30 mouse cellular contexts compared by ENCODE assay signal in genomic region chr7:126058918-126059317, GRCm38 (mm10). TPM values are rescaled to one million over a fixed set of nuclear protein-coding genes. Genes with fewer than 3 reads are reported as not detected.
A peak's percentile ranks its signal among the peaks of the same experiment; 100 is the strongest.
DNase-seq lines count a peak whose midpoint lies in the region; ATAC-seq and TF ChIP-seq lines count a peak whose summit lies in the region.
"Had no signal": no experiment of that assay in that cellular context is flagged by ENCODE, and none has a peak within 500 bp of the region (broad histone marks: within the 10 kb centered on the region; RNA-seq: fewer than 3 reads in every experiment).

No protein-coding gene starts in this region.

- no peak overlapping the region for H3K27ac ChIP-seq in heart, embryonic 16.5 days (ENCODE audit: low read length)
- no peak overlapping the region for H3K27ac ChIP-seq in limb, embryonic 14.5 days (replicated peaks; ENCODE audit: low read depth, low read length)
- H3K27ac ChIP-seq in limb, embryonic 10.5 days = no peak overlapping the region
- H3K27ac ChIP-seq in neural tube, embryonic 13.5 days (replicated peaks) = peak overlapping the region; percentile 25
- no peak overlapping the region for H3K27ac ChIP-seq in neural tube, embryonic 15.5 days (replicated peaks)
- H3K27ac ChIP-seq: embryonic facial prominence, embryonic 12.5 days; forebrain, embryonic 13.5 days; heart, embryonic 15.5 days; left cerebral cortex, adult 2 months; neural tube, embryonic 12.5 days had no signal

- H3K4me1 ChIP-seq in heart, embryonic 16.5 days (ENCODE audit: control insufficient read depth, insufficient read depth, low read length) = peaks cover 12% of the 10 kb centered on the region
- H3K4me1 ChIP-seq in limb, embryonic 14.5 days (ENCODE audit: control insufficient read depth, insufficient read depth, low read length) = no peaks in the 10 kb centered on the region
- H3K4me1 ChIP-seq in limb, embryonic 10.5 days = peaks cover 3% of the 10 kb centered on the region; the same call in 1 of the 2 replicates
- peaks cover 69% of the 10 kb centered on the region for H3K4me1 ChIP-seq in neural tube, embryonic 13.5 days (replicated peaks)
- peaks cover 50% of the 10 kb centered on the region for H3K4me1 ChIP-seq in neural tube, embryonic 15.5 days
- H3K4me1 ChIP-seq: megakaryocyte, embryonic 14.5 days had no signal

- WGBS in heart, embryonic 16.5 days = 51% methylated on average over 7 of the region's 7 CpGs
- 40% methylated on average over 7 of the region's 7 CpGs for WGBS in limb, embryonic 14.5 days
- 80% methylated on average over 7 of the region's 7 CpGs for WGBS in limb, embryonic 10.5 days
- WGBS in neural tube, embryonic 13.5 days = 11% methylated on average over 7 of the region's 7 CpGs
- 18% methylated on average over 7 of the region's 7 CpGs for WGBS in neural tube, embryonic 15.5 days

- no peaks in the 10 kb centered on the region for H3K36me3 ChIP-seq in heart, embryonic 16.5 days (ENCODE audit: control insufficient read depth, insufficient read depth)
- no peaks in the 10 kb centered on the region for H3K36me3 ChIP-seq in limb, embryonic 14.5 days (ENCODE audit: control insufficient read depth, insufficient read depth, low read length)
- no peaks in the 10 kb centered on the region for H3K36me3 ChIP-seq in limb, embryonic 10.5 days
- H3K36me3 ChIP-seq in neural tube, embryonic 13.5 days = no peaks in the 10 kb centered on the region
- H3K36me3 ChIP-seq in neural tube, embryonic 15.5 days = no peaks in the 10 kb centered on the region
- H3K36me3 ChIP-seq: embryonic facial prominence, embryonic 12.5 days; heart, embryonic 15.5 days; neural tube, embryonic 12.5 days had no signal

- no peaks in the 10 kb centered on the region for H3K9me3 ChIP-seq in heart, embryonic 16.5 days (replicated peaks; ENCODE audit: control insufficient read depth, low read length)
- H3K9me3 ChIP-seq in limb, embryonic 14.5 days (ENCODE audit: control insufficient read depth, low read length) = no peaks in the 10 kb centered on the region
- H3K9me3 ChIP-seq in limb, embryonic 10.5 days (replicated peaks) = no peaks in the 10 kb centered on the region
- no peaks in the 10 kb centered on the region for H3K9me3 ChIP-seq in neural tube, embryonic 13.5 days
- H3K9me3 ChIP-seq in neural tube, embryonic 15.5 days (replicated peaks) = no peaks in the 10 kb centered on the region
- H3K9me3 ChIP-seq: embryonic facial prominence, embryonic 12.5 days; forebrain, embryonic 13.5 days; heart, embryonic 15.5 days; megakaryocyte, embryonic 14.5 days; neural tube, embryonic 12.5 days had no signal

- H3K4me2 ChIP-seq in heart, embryonic 16.5 days (ENCODE audit: low read depth, low read length) = no peak overlapping the region
- no peak overlapping the region for H3K4me2 ChIP-seq in limb, embryonic 14.5 days (replicated peaks; ENCODE audit: low read depth, low read length, severe bottlenecking)
- H3K4me2 ChIP-seq in neural tube, embryonic 13.5 days = peak overlapping the region; percentile 13; the same call in 1 of the 2 replicates
- H3K4me2 ChIP-seq in neural tube, embryonic 15.5 days = no peak overlapping the region
- H3K4me2 ChIP-seq: embryonic facial prominence, embryonic 12.5 days; forebrain, embryonic 13.5 days; heart, embryonic 15.5 days; liver, embryonic 11.5 days; neural tube, embryonic 12.5 days had no signal

- H3K27me3 ChIP-seq in heart, embryonic 16.5 days (ENCODE audit: control insufficient read depth, insufficient read depth, low read length) = no peaks in the 10 kb centered on the region
- H3K27me3 ChIP-seq in limb, embryonic 14.5 days (ENCODE audit: control insufficient read depth, insufficient read depth, low read length) = no peaks in the 10 kb centered on the region
- no peaks in the 10 kb centered on the region for H3K27me3 ChIP-seq in limb, embryonic 10.5 days (ENCODE audit: low read depth, poor library complexity, severe bottlenecking)
- no peaks in the 10 kb centered on the region for H3K27me3 ChIP-seq in neural tube, embryonic 13.5 days
- H3K27me3 ChIP-seq in neural tube, embryonic 15.5 days (replicated peaks) = no peaks in the 10 kb centered on the region
- H3K27me3 ChIP-seq: embryonic facial prominence, embryonic 12.5 days had no signal

- no peak for TF ChIP-seq POLR2A in limb, embryonic 14.5 days (IDR thresholded peaks at IDR 0.05; ENCODE audit: borderline replicate concordance, extremely low read depth, insufficient read depth, insufficient read length)

- DNase-seq in heart, postnatal 4 days = no peak
- peak; percentile 21 for DNase-seq in limb, embryonic 14.5 days (ENCODE audit: low spot score)
- no peak for DNase-seq in limb, embryonic 10.5 days (ENCODE audit: low spot score)
- no peak for DNase-seq in neural tube, embryonic 10.5 days (ENCODE audit: extremely low spot score, low spot score)
- no peak for DNase-seq in layer of hippocampus, postnatal 36 days
- DNase-seq: adrenal gland, adult 8-10 months; cerebellum, adult 2 months; cerebellum, postnatal 25 days; gastrocnemius, postnatal 10 days; layer of hippocampus, adult 9-11 months; liver, postnatal 0 days; right cerebral cortex, adult 18-20 months; right cerebral cortex, postnatal 4 days; thymus, postnatal 25 days had no signal

- H3K4me3 ChIP-seq in heart, embryonic 16.5 days (ENCODE audit: low read length) = no peak overlapping the region
- no peak overlapping the region for H3K4me3 ChIP-seq in limb, embryonic 14.5 days (replicated peaks; ENCODE audit: low read length)
- no peak overlapping the region for H3K4me3 ChIP-seq in limb, embryonic 10.5 days
- H3K4me3 ChIP-seq in neural tube, embryonic 13.5 days = no peak overlapping the region
- no peak overlapping the region for H3K4me3 ChIP-seq in neural tube, embryonic 15.5 days (replicated peaks)
- H3K4me3 ChIP-seq: embryonic facial prominence, embryonic 12.5 days; forebrain, embryonic 13.5 days; heart, embryonic 15.5 days; left cerebral cortex, adult 2 months; megakaryocyte, embryonic 14.5 days; neural tube, embryonic 12.5 days had no signal

- peak overlapping the region; percentile 38; the same call in 1 of the 2 replicates for H3K9ac ChIP-seq in heart, embryonic 16.5 days (ENCODE audit: low read length)
- no peak overlapping the region for H3K9ac ChIP-seq in limb, embryonic 14.5 days (ENCODE audit: low read depth, low read length, severe bottlenecking)
- 0 out of 2 replicates have a peak overlapping the region, but pooled peaks have one; percentile 6 for H3K9ac ChIP-seq in neural tube, embryonic 13.5 days
- no peak overlapping the region for H3K9ac ChIP-seq in neural tube, embryonic 15.5 days (replicated peaks)
- H3K9ac ChIP-seq: embryonic facial prominence, embryonic 12.5 days; forebrain, embryonic 13.5 days; heart, embryonic 15.5 days; liver, postnatal 0 days; neural tube, embryonic 12.5 days had no signal

- no peak for ATAC-seq in heart, embryonic 16.5 days (replicated peaks; ENCODE audit: extremely low read depth, insufficient read depth, low FRiP score)
- no peak for ATAC-seq in limb, embryonic 14.5 days (ENCODE audit: low FRiP score, low read depth)
- peak; percentile 50; the same call in 1 of the 2 replicates for ATAC-seq in neural tube, embryonic 13.5 days (ENCODE audit: low read depth)
- ATAC-seq in neural tube, embryonic 15.5 days (ENCODE audit: low FRiP score) = peak; percentile 64; the same call in 1 of the 2 replicates
- ATAC-seq: activated CD4-positive, CD25-positive, alpha-beta regulatory T cell, adult 4 months; forebrain, embryonic 13.5 days; inflammation-experienced regulatory T-cells, adult 6 months; liver, postnatal 0 days had no signal

RNA-seq across cellular contexts. Expression of gene Gsg1l, which starts 23.3 kb away (rescaled TPM):
- polyA plus RNA-seq in heart, embryonic 16.5 days (2015; fragmentation: Nextera tagmentation; extraction: Ambion mirVana) = 7.5 and 7.9 TPM in 2 replicates
- total RNA-seq in heart, postnatal 4 days (2021) = 10 to 100 TPM; 17.6 to 18.8 TPM
- 4.3 and 5.6 TPM in 2 replicates for polyA plus RNA-seq in limb, embryonic 14.5 days (2012; rRNA removed)
- 2.4 and 2.6 TPM in 2 replicates for polyA plus RNA-seq in limb, embryonic 14.5 days (2014; fragmentation: Nextera tagmentation; extraction: Ambion mirVana)
- 0.18 and 0.61 TPM in 2 replicates for polyA plus RNA-seq in limb, embryonic 10.5 days (2016; fragmentation: Nextera tagmentation; extraction: Ambion mirVana)
- polyA plus RNA-seq in neural tube, embryonic 13.5 days (2015; fragmentation: Nextera tagmentation; extraction: Ambion mirVana) = 11.1 and 14.2 TPM in 2 replicates
- 12.9 and 14.4 TPM in 2 replicates for polyA plus RNA-seq in neural tube, embryonic 15.5 days (2015; fragmentation: Nextera tagmentation; extraction: Ambion mirVana)
- total RNA-seq in layer of hippocampus, postnatal 36 days (2021) = 10 to 100 TPM; 12.6 to 12.7 TPM
- total RNA-seq: granulocyte monocyte progenitor cell, adult 5-6 weeks; MEL; monocyte, adult 5-6 weeks had no signal
- polyA plus RNA-seq: activated CD4-positive, CD25-positive, alpha-beta regulatory T cell, adult 4 months; C2C12; inflammation-experienced regulatory T-cells, adult 6 months had no signal

Comparison
In these comparisons a context has a peak if more than half of its experiments do, and no peak if none do; other contexts are left out.
1. H3K9ac ChIP-seq: peak in heart, embryonic 16.5 days (single experiment) and neural tube, embryonic 13.5 days (single experiment); none in limb, embryonic 14.5 days (single experiment) and neural tube, embryonic 15.5 days (single experiment).
2. ATAC-seq: peak in neural tube, embryonic 13.5 days (single experiment) and neural tube, embryonic 15.5 days (single experiment); none in heart, embryonic 16.5 days (single experiment) and limb, embryonic 14.5 days (single experiment).